Mouse (Mus musculus) hindbrain, postnatal 0 days (tissue): ENCODE measurements around the gene Sel1l. TPM values are rescaled to one million over a fixed set of nuclear protein-coding genes. Genes with fewer than 3 reads are reported as not detected.

Experiments
- ATAC-seq: fragments of 200-750 bp; cut with Nextera tagmentation; 2 replicates; pipeline ENCODE4 v1.8.0; 2017; ENCODE audit warnings: mild to moderate bottlenecking, moderate TSS enrichment, moderate library complexity
- DNase-seq: peaks from one replicate; pipeline ENCODE4 v3.0.0-alpha.2; 2015; ENCODE audit warnings: low spot score
- H3K27ac ChIP-seq: fragments of 300-500 bp; sonication (generic); 2 replicates; pipeline ENCODE4 v1.5.1; 2014; ENCODE audit warnings: mild to moderate bottlenecking
- H3K27me3 ChIP-seq: fragments of 300-500 bp; sonication (generic); 2 replicates; pipeline ENCODE4 v1.6.1; 2014; ENCODE audit warnings: low read length, mixed read lengths; ENCODE audit not compliant: insufficient read depth
- H3K36me3 ChIP-seq: fragments of 300-500 bp; sonication (generic); 2 replicates; pipeline ENCODE4 v1.6.1; 2014; ENCODE audit warnings: low read length, mixed read lengths; ENCODE audit not compliant: insufficient read depth
- H3K4me1 ChIP-seq: fragments of 300-500 bp; sonication (generic); 2 replicates; pipeline ENCODE4 v1.6.1; 2014; ENCODE audit warnings: antibody characterized with exemption, low read length, mixed read lengths; ENCODE audit not compliant: insufficient read depth
- H3K4me2 ChIP-seq: fragments of 300-500 bp; sonication (generic); 2 replicates; pipeline ENCODE4 v1.6.1; 2014; ENCODE audit warnings: low read depth, mild to moderate bottlenecking, low read length, moderate library complexity, mixed read lengths
- H3K4me3 ChIP-seq: fragments of 300-500 bp; sonication (generic); 2 replicates; pipeline ENCODE4 v1.5.1; 2014; ENCODE audit warnings: low read length
- H3K9ac ChIP-seq: fragments of 300-500 bp; sonication (generic); replicated peaks from 2 replicates; pipeline ENCODE4 v1.6.1; 2014; ENCODE audit warnings: mild to moderate bottlenecking, low read length, moderate library complexity, mixed read lengths
- H3K9me3 ChIP-seq: fragments of 300-500 bp; sonication (generic); 2 replicates; pipeline ENCODE4 v1.6.1; 2016; ENCODE audit warnings: low read length, mixed read lengths
- CTCF ChIP-seq: IDR thresholded peaks from 2 replicates; pipeline ENCODE4 v1.5.1; 2016; ENCODE audit warnings: antibody characterized with exemption, control low read depth, low read depth
- WGBS: fragments of 180-500 bp; shearing (Covaris S2); extraction: QIAGEN DNeasy Blood & Tissue Kit; methylation state at CpG from one replicate; pipeline ENCODE4 v1.1.7; 2014; 5-methylcytosine and 5-hydroxymethylcytosine counted together
- polyA plus RNA-seq: library from polyadenylated mRNA; unstranded; fragments of >200 nt; fragmentation: Nextera tagmentation; extraction: Ambion mirVana; gene quantifications from 2 replicates; pipeline ENCODE4 v1.2.1, GENCODE M21; 2015
- total RNA-seq: library from RNA; depleted of rRNA; stranded (reverse); fragments of >200 nt; gene quantifications from 2 replicates; pipeline ENCODE4 v1.2.3, GENCODE M21; 2014

Gene Sel1l
- total and polyA plus RNA-seq, 2 experiments from 2014 or later: 53.6 to 88.7 TPM

- ATAC-seq (no peak), DNase-seq (no peak)
- TF ChIP-seq CTCF: no peak
- Histone ChIP-seq H3K4me1 (no peaks in the 10 kb centered on the region), H3K9me3 (no peaks in the 10 kb centered on the region), H3K4me3 (no peak overlapping the region), H3K27ac (no peak overlapping the region), H3K27me3 (no peaks in the 10 kb centered on the region), H3K4me2 (no peak overlapping the region), H3K9ac (no peak overlapping the region), H3K36me3 (no peaks in the 10 kb centered on the region)
- 91% methylated on average over 11 of the region's 11 CpGs for whole genome bisulfite sequencing
These were observed 21.7 kb upstream of the Sel1l start for GRCm38 (mm10) chr12:91870671-91871070.

- 67% methylated on average over 4 of the region's 4 CpGs for WGBS
- H3K9me3 ChIP-seq: no peaks in the 10 kb centered on the region
These were observed 20.4 kb upstream of the Sel1l start for GRCm38 (mm10) chr12:91869352-91869751.

DNA sequence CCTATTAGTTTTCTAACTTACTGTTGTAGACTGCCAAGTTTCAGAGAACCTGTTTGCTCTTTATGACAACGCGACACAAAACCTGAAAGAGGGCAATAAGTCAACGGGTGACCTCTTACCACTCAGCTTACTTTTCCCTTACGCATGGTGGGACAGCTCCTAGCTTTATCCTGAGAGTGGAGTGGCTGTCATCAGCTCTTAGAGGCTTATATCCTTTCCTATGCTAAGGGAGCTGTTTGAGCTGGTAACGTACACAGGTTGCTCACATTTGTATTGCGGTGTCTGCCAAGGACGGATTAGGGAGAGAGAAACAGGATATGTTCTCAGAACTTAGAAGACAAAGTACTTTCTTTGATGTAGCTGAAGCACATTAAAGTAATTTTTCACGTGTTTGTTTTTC is 5.4 kb upstream of the Sel1l start:
- WGBS: 81% methylated on average over 8 of the region's 8 CpGs
- no peak for TF ChIP-seq CTCF
- no peaks in the 10 kb centered on the region for H3K9me3 ChIP-seq
- H3K9ac ChIP-seq: no peak overlapping the region
- no peak overlapping the region for H3K4me3 ChIP-seq
- no peak overlapping the region for H3K4me2 ChIP-seq
- no peak for ATAC-seq
- no peaks in the 10 kb centered on the region for H3K27me3 ChIP-seq
- DNase-seq: no peak
- no peaks in the 10 kb centered on the region for H3K36me3 ChIP-seq
- H3K4me1 ChIP-seq: no peaks in the 10 kb centered on the region
- no peak overlapping the region for H3K27ac ChIP-seq

More at GRCm38 (mm10) chr12:91869352-91869751, 20.4 kb upstream of the Sel1l start:
- no peak for TF ChIP-seq CTCF
- ATAC-seq: no peak
- H3K27ac ChIP-seq: no peak overlapping the region
- H3K36me3 ChIP-seq: no peaks in the 10 kb centered on the region
- DNase-seq: no peak
- H3K4me1 ChIP-seq: no peaks in the 10 kb centered on the region
- H3K4me3 ChIP-seq: no peak overlapping the region
- no peak overlapping the region for H3K9ac ChIP-seq
- H3K27me3 ChIP-seq: no peaks in the 10 kb centered on the region
- no peak overlapping the region for H3K4me2 ChIP-seq

DNA sequence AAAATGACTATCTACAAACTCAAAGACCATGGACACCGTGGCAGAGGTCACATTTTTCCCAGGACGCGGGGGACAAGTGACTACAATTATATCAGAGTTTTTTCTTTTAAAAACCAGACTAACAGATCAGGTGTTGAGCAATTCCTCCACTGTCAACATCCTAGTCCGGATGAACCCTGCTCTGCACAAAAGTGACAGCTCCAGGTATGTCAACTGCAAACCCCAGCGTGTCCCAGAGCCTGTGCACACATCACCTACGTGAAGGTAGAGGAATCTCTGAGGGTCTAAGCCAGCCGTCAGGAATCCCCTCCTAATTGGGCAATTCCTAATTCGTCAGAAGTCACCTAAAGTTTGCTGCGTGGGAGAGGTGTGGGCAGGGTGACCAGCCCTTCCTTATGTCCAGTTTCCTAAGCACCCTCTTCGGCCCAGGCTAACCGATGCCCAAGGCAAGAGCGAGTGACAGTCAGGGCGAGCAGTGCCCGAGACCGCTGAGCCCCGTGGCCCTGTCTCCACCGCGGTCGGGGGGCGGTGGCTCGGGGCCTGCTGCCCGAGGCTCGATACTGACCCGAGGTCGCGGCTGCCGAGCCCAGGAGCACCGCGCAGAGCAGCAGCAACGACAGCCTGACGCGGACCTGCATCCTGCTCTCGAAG is 438 bp downstream of the Sel1l start:
- H3K27me3 ChIP-seq: no peaks in the 10 kb centered on the region
- H3K4me2 ChIP-seq: peak overlapping the region; percentile 91
- peak overlapping the region; percentile 87 for H3K9ac ChIP-seq
- WGBS: 6% methylated on average over 16 of the region's 33 CpGs
- H3K36me3 ChIP-seq: no peaks in the 10 kb centered on the region
- DNase-seq: no peak
- peak; percentile 67 for ATAC-seq
- H3K4me3 ChIP-seq: peak overlapping the region; percentile 89
- no peaks in the 10 kb centered on the region for H3K9me3 ChIP-seq
- peak overlapping the region; percentile 85 for H3K27ac ChIP-seq
- H3K4me1 ChIP-seq: 0 out of 2 replicates have a peak, but pooled peaks cover 4% of the 10 kb centered on the region
- TF ChIP-seq CTCF: no peak

GRCm38 (mm10) chr12:91846038-91846437 is 2.9 kb downstream of the Sel1l start:
- no peak for TF ChIP-seq CTCF
- 90% methylated on average over 6 of the region's 6 CpGs for WGBS
- 0 out of 2 replicates have a peak, but pooled peaks cover 4% of the 10 kb centered on the region for H3K4me1 ChIP-seq
- no peak overlapping the region for H3K9ac ChIP-seq
- H3K36me3 ChIP-seq: peaks cover 5% of the 10 kb centered on the region; the same call in 1 of the 2 replicates
- no peak overlapping the region for H3K4me3 ChIP-seq
- H3K4me2 ChIP-seq: no peak overlapping the region
- H3K9me3 ChIP-seq: no peaks in the 10 kb centered on the region
- no peak overlapping the region for H3K27ac ChIP-seq
- no peaks in the 10 kb centered on the region for H3K27me3 ChIP-seq
- no peak for ATAC-seq
- no peak for DNase-seq

DNA sequence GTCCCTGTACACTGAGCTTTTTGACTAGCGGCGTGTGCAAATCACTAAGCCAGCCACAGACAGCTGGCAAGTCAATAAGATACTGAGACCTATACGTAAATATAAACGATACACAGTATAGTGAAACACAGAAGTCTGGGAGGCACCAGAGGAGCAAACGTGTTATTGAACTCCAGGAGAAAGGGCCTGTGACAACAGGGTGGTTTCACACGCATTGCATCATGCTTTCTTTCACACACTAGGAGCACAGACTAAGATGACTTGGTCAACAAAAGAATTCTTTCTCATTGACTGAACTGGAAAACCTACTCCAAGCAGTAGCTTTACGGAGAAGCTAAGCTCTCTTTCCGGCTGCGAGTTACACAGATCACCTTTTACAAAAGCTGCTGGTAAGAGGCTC is 3.6 kb downstream of the Sel1l start:
- no peak overlapping the region for H3K27ac ChIP-seq
- no peak overlapping the region for H3K4me3 ChIP-seq
- no peaks in the 10 kb centered on the region for H3K27me3 ChIP-seq
- 0 out of 2 replicates have a peak, but pooled peaks cover 4% of the 10 kb centered on the region for H3K4me1 ChIP-seq
- DNase-seq (no peak), ATAC-seq (no peak)
- no peaks in the 10 kb centered on the region for H3K9me3 ChIP-seq
- no peak for TF ChIP-seq CTCF
- H3K36me3 ChIP-seq: peaks cover 12% of the 10 kb centered on the region
- no peak overlapping the region for H3K9ac ChIP-seq
- H3K4me2 ChIP-seq: no peak overlapping the region
- WGBS: 83% methylated on average over 9 of the region's 9 CpGs

- Histone ChIP-seq H3K4me2 (no peak overlapping the region), H3K9ac (no peak overlapping the region), H3K4me1 (0 out of 2 replicates have a peak, but pooled peaks cover 4% of the 10 kb centered on the region), H3K27me3 (no peaks in the 10 kb centered on the region), H3K27ac (no peak overlapping the region), H3K9me3 (no peaks in the 10 kb centered on the region), H3K4me3 (no peak overlapping the region), H3K36me3 (peaks cover 16% of the 10 kb centered on the region)
- no peak for ATAC-seq
- no peak for DNase-seq
- WGBS: 61% methylated on average over 4 of the region's 4 CpGs
- TF ChIP-seq CTCF: no peak
These were observed 4.4 kb downstream of the Sel1l start for GRCm38 (mm10) chr12:91844542-91844941.
